Comparison of ENCODE assay signal across 9 mouse cellular contexts in genomic region chr15:25758037-25758436, GRCm38 (mm10).
A peak's percentile ranks its signal among the peaks of the same experiment; 100 is the strongest.
DNase-seq lines count a peak whose midpoint lies in the region; ATAC-seq and TF ChIP-seq lines count a peak whose summit lies in the region.
"Had no signal": no experiment of that assay in that cellular context is flagged by ENCODE, and none has a peak within 500 bp of the region (broad histone marks: within the 10 kb centered on the region; RNA-seq: fewer than 3 reads in every experiment).

No protein-coding gene starts in this region.

- no peak for TF ChIP-seq POLR2A in thymus, adult 2 months (IDR thresholded peaks at IDR 0.05; ENCODE audit: control insufficient read depth, extremely low read depth, insufficient read depth, low read length, poor library complexity)

- H3K27me3 ChIP-seq in lung, embryonic 14.5 days (ENCODE audit: insufficient read depth, low read length): no peaks in the 10 kb centered on the region
- no peaks in the 10 kb centered on the region for H3K27me3 ChIP-seq in forebrain, embryonic 16.5 days (replicated peaks; ENCODE audit: control insufficient read depth, insufficient read depth, low read length)
- no peaks in the 10 kb centered on the region for H3K27me3 ChIP-seq in midbrain, embryonic 11.5 days (ENCODE audit: control insufficient read depth, insufficient read depth, low read length)
- no peaks in the 10 kb centered on the region for H3K27me3 ChIP-seq in stomach, embryonic 15.5 days (replicated peaks)
- no peaks in the 10 kb centered on the region for H3K27me3 ChIP-seq in thymus, adult 2 months (ENCODE audit: control insufficient read depth, insufficient read depth, low read length)
- H3K27me3 ChIP-seq: heart, embryonic 13.5 days had no signal

- peak overlapping the region; percentile 90 for H3K27ac ChIP-seq in lung, embryonic 14.5 days (ENCODE audit: low read depth)
- peak overlapping the region; percentile 68 for H3K27ac ChIP-seq in forebrain, embryonic 16.5 days (ENCODE audit: low read length)
- peak overlapping the region; percentile 93 for H3K27ac ChIP-seq in midbrain, embryonic 11.5 days (ENCODE audit: low read depth, low read length)
- peak overlapping the region; percentile 83 for H3K27ac ChIP-seq in stomach, embryonic 15.5 days
- H3K27ac ChIP-seq in thymus, adult 2 months (ENCODE audit: control insufficient read depth, insufficient read depth, low read length): no peak overlapping the region
- H3K27ac ChIP-seq: heart, embryonic 13.5 days had no signal

- no peaks in the 10 kb centered on the region for H3K9me3 ChIP-seq in lung, embryonic 14.5 days (ENCODE audit: low read depth, low read length)
- H3K9me3 ChIP-seq in forebrain, embryonic 16.5 days (ENCODE audit: control insufficient read depth, low read length): no peaks in the 10 kb centered on the region
- no peaks in the 10 kb centered on the region for H3K9me3 ChIP-seq in midbrain, embryonic 11.5 days (ENCODE audit: control insufficient read depth, low read length)
- no peaks in the 10 kb centered on the region for H3K9me3 ChIP-seq in stomach, embryonic 15.5 days
- H3K9me3 ChIP-seq: heart, embryonic 13.5 days had no signal

- no peak for TF ChIP-seq CTCF in lung, embryonic 14.5 days (IDR thresholded peaks at IDR 0.05; ENCODE audit: low read depth)
- TF ChIP-seq CTCF in thymus, adult 2 months (IDR thresholded peaks at IDR 0.05; ENCODE audit: borderline replicate concordance, control insufficient read depth, extremely low read depth, insufficient read depth, low read length, poor library complexity): no peak

- 0 out of 2 replicates have a peak overlapping the region, but pooled peaks have one; percentile 2 for H3K4me3 ChIP-seq in lung, embryonic 14.5 days (ENCODE audit: low read depth, low read length)
- H3K4me3 ChIP-seq in forebrain, embryonic 16.5 days (replicated peaks; ENCODE audit: low read length): peak overlapping the region; percentile 34
- peak overlapping the region; percentile 31; the same call in 1 of the 2 replicates for H3K4me3 ChIP-seq in midbrain, embryonic 11.5 days (ENCODE audit: low read depth, low read length)
- no peak overlapping the region; the same call in 1 of the 2 replicates for H3K4me3 ChIP-seq in stomach, embryonic 15.5 days (replicated peaks)
- H3K4me3 ChIP-seq in thymus, adult 2 months (ENCODE audit: control insufficient read depth, insufficient read depth, low read length): no peak overlapping the region
- H3K4me3 ChIP-seq: heart, embryonic 13.5 days had no signal

- peaks cover 9% of the 10 kb centered on the region for H3K4me1 ChIP-seq in lung, embryonic 14.5 days (ENCODE audit: insufficient read depth)
- peaks cover 63% of the 10 kb centered on the region for H3K4me1 ChIP-seq in forebrain, embryonic 16.5 days (replicated peaks; ENCODE audit: control insufficient read depth, insufficient read depth, low read length)
- peaks cover 65% of the 10 kb centered on the region for H3K4me1 ChIP-seq in midbrain, embryonic 11.5 days (ENCODE audit: control insufficient read depth, insufficient read depth, low read length)
- peaks cover 19% of the 10 kb centered on the region for H3K4me1 ChIP-seq in stomach, embryonic 15.5 days
- peaks cover 10% of the 10 kb centered on the region for H3K4me1 ChIP-seq in thymus, adult 2 months (replicated peaks; ENCODE audit: control insufficient read depth, insufficient read depth, low read length)

- H3K4me2 ChIP-seq in lung, embryonic 14.5 days: peak overlapping the region; percentile 43
- peak overlapping the region; percentile 55 for H3K4me2 ChIP-seq in forebrain, embryonic 16.5 days (ENCODE audit: low read length)
- H3K4me2 ChIP-seq in midbrain, embryonic 11.5 days: peak overlapping the region; percentile 48
- peak overlapping the region; percentile 40 for H3K4me2 ChIP-seq in stomach, embryonic 15.5 days
- H3K4me2 ChIP-seq: heart, embryonic 13.5 days had no signal

- no peak overlapping the region; the same call in 1 of the 2 replicates for H3K9ac ChIP-seq in lung, embryonic 14.5 days
- peak overlapping the region; percentile 53 for H3K9ac ChIP-seq in forebrain, embryonic 16.5 days (replicated peaks; ENCODE audit: low read depth, low read length)
- H3K9ac ChIP-seq in midbrain, embryonic 11.5 days (ENCODE audit: low read length): peak overlapping the region; percentile 63
- no peak overlapping the region for H3K9ac ChIP-seq in stomach, embryonic 15.5 days
- H3K9ac ChIP-seq: heart, embryonic 13.5 days had no signal

- peak; percentile 39 for DNase-seq in lung, embryonic 14.5 days
- no peak for DNase-seq in lung, postnatal 4 days
- peak; percentile 92 for DNase-seq in midbrain, embryonic 11.5 days (ENCODE audit: low spot score, missing footprints)
- DNase-seq in thymus, adult 2 months: no peak

- peaks cover 13% of the 10 kb centered on the region; the same call in 1 of the 2 replicates for H3K36me3 ChIP-seq in lung, embryonic 14.5 days (ENCODE audit: insufficient read depth)
- no peaks in the 10 kb centered on the region for H3K36me3 ChIP-seq in forebrain, embryonic 16.5 days (ENCODE audit: control insufficient read depth, insufficient read depth)
- H3K36me3 ChIP-seq in midbrain, embryonic 11.5 days (ENCODE audit: control insufficient read depth, insufficient read depth, low read length): no peaks in the 10 kb centered on the region
- no peaks in the 10 kb centered on the region for H3K36me3 ChIP-seq in stomach, embryonic 15.5 days
- H3K36me3 ChIP-seq in thymus, adult 2 months (ENCODE audit: control insufficient read depth, insufficient read depth, low read length): no peaks in the 10 kb centered on the region

- ATAC-seq in lung, embryonic 14.5 days (ENCODE audit: insufficient read depth): no peak
- no peak for ATAC-seq in forebrain, embryonic 16.5 days
- no peak for ATAC-seq in midbrain, embryonic 11.5 days (ENCODE audit: low FRiP score)
- ATAC-seq in stomach, embryonic 15.5 days (ENCODE audit: insufficient read depth, low FRiP score, low read depth): no peak
- no peak for ATAC-seq in megakaryocyte, adult 5-6 weeks (ENCODE audit: poor library complexity, severe bottlenecking)
- no peak for ATAC-seq in erythroblast, adult 5-6 weeks (replicated peaks; ENCODE audit: low FRiP score, poor library complexity, severe bottlenecking)

- 41% methylated on average over 10 of the region's 10 CpGs for WGBS in lung, embryonic 14.5 days
- 7% methylated on average over 10 of the region's 10 CpGs for WGBS in forebrain, embryonic 16.5 days
- WGBS in midbrain, embryonic 11.5 days: 24% methylated on average over 10 of the region's 10 CpGs
- WGBS in stomach, embryonic 15.5 days: 30% methylated on average over 10 of the region's 10 CpGs
- WGBS in thymus, adult 2 months: 80% methylated on average over 10 of the region's 10 CpGs

Comparison
In these comparisons a context has a peak if more than half of its experiments do, and no peak if none do; other contexts are left out.
1. DNase-seq: peak in lung, embryonic 14.5 days (single experiment) and midbrain, embryonic 11.5 days (single experiment); none in lung, postnatal 4 days (0 of 2) and thymus, adult 2 months (single experiment).
2. H3K4me3 ChIP-seq: peak in lung, embryonic 14.5 days (single experiment), forebrain, embryonic 16.5 days (single experiment) and midbrain, embryonic 11.5 days (single experiment); none in stomach, embryonic 15.5 days (single experiment) and thymus, adult 2 months (single experiment).
3. H3K9ac ChIP-seq: peak in forebrain, embryonic 16.5 days (single experiment) and midbrain, embryonic 11.5 days (single experiment); none in lung, embryonic 14.5 days (single experiment) and stomach, embryonic 15.5 days (single experiment).
4. Peak in every context shown above with its lines, with median percentiles within 50 percentile points of each other: H3K4me2 ChIP-seq.